ENCODE assay signal across 26 mouse cellular contexts in the genomic region with DNA sequence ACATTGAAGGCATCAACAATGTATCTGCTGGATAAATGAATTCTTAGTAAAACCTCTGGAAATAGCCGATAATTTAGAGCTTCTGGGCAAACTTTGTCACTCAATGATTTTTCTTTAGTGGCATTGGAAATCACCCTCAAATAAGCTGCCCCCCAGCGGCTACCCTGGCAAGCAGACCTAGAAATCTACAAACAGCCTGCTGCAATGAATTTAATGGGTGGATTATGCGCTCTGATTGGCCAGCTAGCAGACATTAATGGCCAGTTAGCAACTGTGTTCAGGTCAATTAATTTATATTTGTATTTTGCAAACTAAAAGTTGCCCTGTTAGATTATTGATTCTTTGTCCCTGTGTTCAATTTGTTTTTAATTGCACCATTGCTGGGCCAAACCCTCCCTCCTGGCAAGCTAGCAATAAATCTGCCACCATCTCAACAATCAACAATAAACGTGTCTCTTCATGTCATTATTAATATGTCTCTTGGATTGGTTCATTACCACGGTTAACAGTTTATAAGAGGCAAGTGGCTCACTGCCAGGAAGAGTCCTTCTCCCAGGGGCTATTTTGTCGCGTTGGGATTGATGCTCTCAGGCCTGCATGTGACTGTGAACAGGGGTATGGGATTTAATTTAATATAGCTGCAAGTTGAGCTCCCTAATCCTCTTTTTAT.
A peak's percentile ranks its signal among the peaks of the same experiment; 100 is the strongest.
DNase-seq lines count a peak whose midpoint lies in the region; ATAC-seq and TF ChIP-seq lines count a peak whose summit lies in the region.
"Had no signal": no experiment of that assay in that cellular context is flagged by ENCODE, and none has a peak within 500 bp of the region (broad histone marks: within the 10 kb centered on the region; RNA-seq: fewer than 3 reads in every experiment).

No protein-coding gene starts in this region.

- ATAC-seq in hindbrain, postnatal 0 days: no peak
- no peak for ATAC-seq in midbrain, postnatal 0 days (ENCODE audit: low FRiP score)
- ATAC-seq in neural tube, embryonic 14.5 days (ENCODE audit: low read depth): peak; percentile 70; the same call in 1 of the 2 replicates
- ATAC-seq: activated CD4-positive, CD25-positive, alpha-beta regulatory T cell, adult 4 months; CD4-positive, CD25-positive, alpha-beta regulatory T cell, adult 4 months; hindbrain, embryonic 16.5 days had no signal

- no peaks in the 10 kb centered on the region for H3K4me1 ChIP-seq in hindbrain, postnatal 0 days (ENCODE audit: insufficient read depth, low read length)
- H3K4me1 ChIP-seq in hindbrain, embryonic 10.5 days (replicated peaks): no peaks in the 10 kb centered on the region
- H3K4me1 ChIP-seq in midbrain, postnatal 0 days (ENCODE audit: insufficient read depth, low read length): no peaks in the 10 kb centered on the region
- no peaks in the 10 kb centered on the region; the same call in 1 of the 2 replicates for H3K4me1 ChIP-seq in midbrain, embryonic 10.5 days
- H3K4me1 ChIP-seq in neural tube, embryonic 14.5 days (ENCODE audit: control insufficient read depth, insufficient read depth, low read length): no peaks in the 10 kb centered on the region
- H3K4me1 ChIP-seq: embryonic facial prominence, embryonic 13.5 days; heart, embryonic 15.5 days; limb, embryonic 13.5 days; liver, embryonic 13.5 days had no signal

- H3K27me3 ChIP-seq in hindbrain, postnatal 0 days (ENCODE audit: insufficient read depth, low read length): no peaks in the 10 kb centered on the region
- no peaks in the 10 kb centered on the region for H3K27me3 ChIP-seq in hindbrain, embryonic 10.5 days (ENCODE audit: insufficient read depth, poor library complexity, severe bottlenecking)
- no peaks in the 10 kb centered on the region for H3K27me3 ChIP-seq in midbrain, postnatal 0 days (ENCODE audit: insufficient read depth, low read length)
- no peaks in the 10 kb centered on the region for H3K27me3 ChIP-seq in midbrain, embryonic 10.5 days (ENCODE audit: low read depth, poor library complexity, severe bottlenecking)
- no peaks in the 10 kb centered on the region for H3K27me3 ChIP-seq in neural tube, embryonic 14.5 days (ENCODE audit: control insufficient read depth, insufficient read depth, low read length)
- H3K27me3 ChIP-seq: embryonic facial prominence, embryonic 13.5 days; heart, embryonic 15.5 days; limb, embryonic 13.5 days; liver, embryonic 13.5 days; midbrain, embryonic 12.5 days had no signal

- peak; percentile 39 to 47 for DNase-seq in cerebellum, postnatal 14 days
- no peak for DNase-seq in cerebellum, postnatal 25 days
- peak; percentile 64 for DNase-seq in hindbrain, postnatal 0 days (ENCODE audit: low spot score)
- DNase-seq in hindbrain, embryonic 10.5 days (ENCODE audit: low spot score): no peak
- DNase-seq in midbrain, postnatal 0 days (ENCODE audit: low spot score): peak; percentile 60
- DNase-seq in midbrain, embryonic 10.5 days (ENCODE audit: low spot score): no peak
- no peak for DNase-seq in ovary, postnatal 10 days (ENCODE audit: low spot score)
- DNase-seq: adrenal gland, postnatal 10 days; cerebellum, postnatal 36 days; gastrocnemius, postnatal 36 days; heart, postnatal 4 days; kidney, adult 2 months; kidney, postnatal 10 days; liver, embryonic 13.5 days; right cerebral cortex, postnatal 25 days; thymus, postnatal 4 days had no signal

- no peaks in the 10 kb centered on the region for H3K36me3 ChIP-seq in hindbrain, postnatal 0 days (ENCODE audit: insufficient read depth, low read length)
- H3K36me3 ChIP-seq in hindbrain, embryonic 10.5 days: no peaks in the 10 kb centered on the region
- H3K36me3 ChIP-seq in midbrain, postnatal 0 days (ENCODE audit: insufficient read depth, low read length): no peaks in the 10 kb centered on the region
- no peaks in the 10 kb centered on the region for H3K36me3 ChIP-seq in midbrain, embryonic 10.5 days
- no peaks in the 10 kb centered on the region for H3K36me3 ChIP-seq in neural tube, embryonic 14.5 days (ENCODE audit: control insufficient read depth, insufficient read depth, low read length)
- H3K36me3 ChIP-seq: embryonic facial prominence, embryonic 13.5 days; heart, embryonic 15.5 days; limb, embryonic 13.5 days; liver, embryonic 13.5 days; midbrain, embryonic 12.5 days had no signal

- WGBS in hindbrain, postnatal 0 days: 36% methylated on average over 7 of the region's 7 CpGs
- WGBS in hindbrain, embryonic 10.5 days: 86% methylated on average over 7 of the region's 7 CpGs
- 52% methylated on average over 7 of the region's 7 CpGs for WGBS in midbrain, postnatal 0 days
- WGBS in midbrain, embryonic 10.5 days: 88% methylated on average over 7 of the region's 7 CpGs
- 29% methylated on average over 7 of the region's 7 CpGs for WGBS in neural tube, embryonic 14.5 days

- H3K9ac ChIP-seq in hindbrain, postnatal 0 days (replicated peaks; ENCODE audit: low read length): no peak overlapping the region
- H3K9ac ChIP-seq in midbrain, postnatal 0 days (replicated peaks; ENCODE audit: low read length, poor library complexity, severe bottlenecking): no peak overlapping the region
- no peak overlapping the region for H3K9ac ChIP-seq in neural tube, embryonic 14.5 days (replicated peaks; ENCODE audit: low read depth, low read length)
- H3K9ac ChIP-seq: embryonic facial prominence, embryonic 13.5 days; heart, embryonic 15.5 days; limb, embryonic 13.5 days; liver, embryonic 13.5 days; midbrain, embryonic 12.5 days had no signal

- no peak overlapping the region for H3K27ac ChIP-seq in hindbrain, postnatal 0 days
- no peak overlapping the region for H3K27ac ChIP-seq in hindbrain, embryonic 10.5 days
- H3K27ac ChIP-seq in midbrain, postnatal 0 days (ENCODE audit: low read depth, low read length): no peak overlapping the region
- H3K27ac ChIP-seq in midbrain, embryonic 10.5 days (replicated peaks): no peak overlapping the region
- H3K27ac ChIP-seq in neural tube, embryonic 14.5 days (ENCODE audit: low read depth, low read length): no peak overlapping the region
- H3K27ac ChIP-seq: embryonic facial prominence, embryonic 13.5 days; heart, embryonic 15.5 days; limb, embryonic 13.5 days; liver, embryonic 13.5 days; macrophage; midbrain, embryonic 12.5 days had no signal

- H3K4me3 ChIP-seq in hindbrain, postnatal 0 days (ENCODE audit: low read length): no peak overlapping the region
- no peak overlapping the region for H3K4me3 ChIP-seq in hindbrain, embryonic 10.5 days
- H3K4me3 ChIP-seq in midbrain, postnatal 0 days (ENCODE audit: low read depth, low read length): no peak overlapping the region
- H3K4me3 ChIP-seq in midbrain, embryonic 10.5 days: no peak overlapping the region
- no peak overlapping the region for H3K4me3 ChIP-seq in neural tube, embryonic 14.5 days (ENCODE audit: low read depth, low read length)
- H3K4me3 ChIP-seq: embryonic facial prominence, embryonic 13.5 days; heart, embryonic 15.5 days; limb, embryonic 13.5 days; liver, embryonic 13.5 days; midbrain, embryonic 12.5 days; myocyte had no signal

- no peaks in the 10 kb centered on the region for H3K9me3 ChIP-seq in hindbrain, postnatal 0 days (ENCODE audit: low read length)
- H3K9me3 ChIP-seq in hindbrain, embryonic 10.5 days: no peaks in the 10 kb centered on the region
- no peaks in the 10 kb centered on the region for H3K9me3 ChIP-seq in midbrain, postnatal 0 days (ENCODE audit: low read length)
- H3K9me3 ChIP-seq in midbrain, embryonic 10.5 days (replicated peaks): no peaks in the 10 kb centered on the region
- no peaks in the 10 kb centered on the region for H3K9me3 ChIP-seq in neural tube, embryonic 14.5 days (ENCODE audit: control insufficient read depth, low read length)
- H3K9me3 ChIP-seq: embryonic facial prominence, embryonic 13.5 days; heart, embryonic 15.5 days; limb, embryonic 13.5 days; liver, embryonic 13.5 days; midbrain, embryonic 12.5 days had no signal

- no peak for TF ChIP-seq CTCF in hindbrain, postnatal 0 days (IDR thresholded peaks at IDR 0.05; ENCODE audit: low read depth)
- TF ChIP-seq CTCF in midbrain, postnatal 0 days (IDR thresholded peaks at IDR 0.05): no peak

- H3K4me2 ChIP-seq in hindbrain, postnatal 0 days (ENCODE audit: low read depth, low read length): no peak overlapping the region
- no peak overlapping the region for H3K4me2 ChIP-seq in midbrain, postnatal 0 days (ENCODE audit: low read depth, low read length, poor library complexity, severe bottlenecking)
- H3K4me2 ChIP-seq in neural tube, embryonic 14.5 days (ENCODE audit: low read depth, low read length): no peak overlapping the region
- H3K4me2 ChIP-seq: embryonic facial prominence, embryonic 13.5 days; heart, embryonic 15.5 days; limb, embryonic 13.5 days; liver, embryonic 13.5 days; midbrain, embryonic 12.5 days had no signal

Comparison
In these comparisons a context has a peak if more than half of its experiments do, and no peak if none do; other contexts are left out.
1. DNase-seq: peak in cerebellum, postnatal 14 days (2 of 2), hindbrain, postnatal 0 days (single experiment) and midbrain, postnatal 0 days (single experiment); none in cerebellum, postnatal 25 days (0 of 2), hindbrain, embryonic 10.5 days (single experiment), midbrain, embryonic 10.5 days (single experiment) and ovary, postnatal 10 days (single experiment).